22 mouse cellular contexts compared by ENCODE assay signal in the genomic region with DNA sequence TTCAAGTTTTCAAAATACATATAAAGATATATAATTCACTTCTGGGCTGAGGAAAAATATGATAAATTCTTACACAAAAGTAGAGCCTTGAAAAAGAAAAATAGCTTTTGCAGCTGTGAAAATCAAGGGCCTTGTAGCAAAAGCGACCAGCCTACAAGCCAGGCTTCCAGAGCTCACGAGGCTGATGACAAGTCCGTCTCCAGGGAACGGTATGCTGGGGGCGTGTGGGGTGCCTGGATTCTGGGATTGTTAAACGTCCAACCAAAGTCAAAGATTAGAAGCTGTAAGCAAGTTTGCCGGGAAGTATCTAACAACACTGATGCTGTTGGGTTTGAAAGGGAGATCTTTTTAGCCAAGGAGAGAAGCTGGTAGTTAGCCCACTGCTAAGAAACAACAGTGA. TPM values are rescaled to one million over a fixed set of nuclear protein-coding genes. Genes with fewer than 3 reads are reported as not detected.
DNase-seq lines count a peak whose midpoint lies in the region; ATAC-seq and TF ChIP-seq lines count a peak whose summit lies in the region.
"Had no signal": no experiment of that assay in that cellular context is flagged by ENCODE, and none has a peak within 500 bp of the region (broad histone marks: within the 10 kb centered on the region; RNA-seq: fewer than 3 reads in every experiment).

No protein-coding gene starts in this region.

- intact Hi-C loops in heart, postnatal 36 days (cut with DNase I), result no loop called here
- intact Hi-C loops in left cerebral cortex, adult 2 months (cut with DNase I), result no loop called here
- intact Hi-C loops in left cerebral cortex, postnatal 4 days (cut with DNase I), result no loop called here

- peaks cover 5% of the 10 kb centered on the region for H3K9me3 ChIP-seq in heart, embryonic 12.5 days (replicated peaks)
- no peaks in the 10 kb centered on the region; the same call in 1 of the 2 replicates for H3K9me3 ChIP-seq in heart, embryonic 16.5 days (replicated peaks; ENCODE audit: control insufficient read depth, low read length)
- H3K9me3 ChIP-seq: embryonic facial prominence, embryonic 10.5 days; forebrain, embryonic 13.5 days; hindbrain, embryonic 15.5 days had no signal

- H3K4me1 ChIP-seq in heart, embryonic 12.5 days (replicated peaks), result peaks cover 24% of the 10 kb centered on the region
- H3K4me1 ChIP-seq in heart, embryonic 16.5 days (ENCODE audit: control insufficient read depth, insufficient read depth, low read length), result peaks cover 22% of the 10 kb centered on the region
- H3K4me1 ChIP-seq: embryonic facial prominence, embryonic 10.5 days; forebrain, embryonic 13.5 days; hindbrain, embryonic 15.5 days had no signal

- no peak overlapping the region for H3K4me3 ChIP-seq in heart, embryonic 12.5 days
- no peak overlapping the region for H3K4me3 ChIP-seq in heart, embryonic 16.5 days (ENCODE audit: low read length)
- H3K4me3 ChIP-seq in left cerebral cortex, adult 2 months, result no peak overlapping the region
- H3K4me3 ChIP-seq: embryonic facial prominence, embryonic 10.5 days; forebrain, embryonic 13.5 days; hindbrain, embryonic 15.5 days had no signal

- 0 out of 2 replicates have a peak, but pooled peaks cover under 1% of the 10 kb centered on the region for H3K27me3 ChIP-seq in heart, embryonic 12.5 days (replicated peaks)
- no peaks in the 10 kb centered on the region for H3K27me3 ChIP-seq in heart, embryonic 16.5 days (ENCODE audit: control insufficient read depth, insufficient read depth, low read length)
- H3K27me3 ChIP-seq: CH12.LX; forebrain, embryonic 13.5 days; hindbrain, embryonic 15.5 days; Patski had no signal

- H3K36me3 ChIP-seq in heart, embryonic 12.5 days, result no peaks in the 10 kb centered on the region
- H3K36me3 ChIP-seq in heart, embryonic 16.5 days (ENCODE audit: control insufficient read depth, insufficient read depth), result no peaks in the 10 kb centered on the region
- H3K36me3 ChIP-seq: embryonic facial prominence, embryonic 10.5 days; hindbrain, embryonic 15.5 days had no signal

- H3K27ac ChIP-seq in heart, embryonic 12.5 days (ENCODE audit: poor library complexity, severe bottlenecking), result peak overlapping the region; percentile 60
- peak overlapping the region; percentile 66 for H3K27ac ChIP-seq in heart, embryonic 16.5 days (ENCODE audit: low read length)
- H3K27ac ChIP-seq in left cerebral cortex, adult 2 months, result peak overlapping the region; percentile 42
- H3K27ac ChIP-seq: embryonic facial prominence, embryonic 10.5 days; forebrain, embryonic 13.5 days; hindbrain, embryonic 15.5 days had no signal

- ATAC-seq in heart, embryonic 12.5 days (ENCODE audit: insufficient number of reproducible peaks, low FRiP score), result no peak
- ATAC-seq in heart, embryonic 16.5 days (replicated peaks; ENCODE audit: extremely low read depth, insufficient read depth, low FRiP score), result peak; percentile 70; the same call in 1 of the 2 replicates
- no peak for ATAC-seq in megakaryocyte progenitor cell, adult 5-6 weeks (replicated peaks; ENCODE audit: poor library complexity)
- ATAC-seq: activated CD4-positive, CD25-positive, alpha-beta regulatory T cell, adult 4 months; forebrain, embryonic 13.5 days; forebrain, postnatal 0 days; intestine, embryonic 16.5 days; Patski had no signal

- TF ChIP-seq CTCF in left cerebral cortex, adult 2 months (IDR thresholded peaks at IDR 0.05), result no peak

- H3K4me2 ChIP-seq in heart, embryonic 12.5 days, result no peak overlapping the region
- H3K4me2 ChIP-seq in heart, embryonic 16.5 days (ENCODE audit: low read depth, low read length), result no peak overlapping the region
- H3K4me2 ChIP-seq: forebrain, embryonic 13.5 days; hindbrain, embryonic 15.5 days had no signal

- H3K9ac ChIP-seq in heart, embryonic 12.5 days, result no peak overlapping the region
- H3K9ac ChIP-seq in heart, embryonic 16.5 days (ENCODE audit: low read length), result no peak overlapping the region
- H3K9ac ChIP-seq: forebrain, embryonic 13.5 days; forebrain, postnatal 0 days; hindbrain, embryonic 15.5 days had no signal

- 23% methylated on average over 7 of the region's 7 CpGs for WGBS in heart, embryonic 12.5 days
- 28% methylated on average over 7 of the region's 7 CpGs for WGBS in heart, embryonic 16.5 days

- DNase-seq in heart, adult 11 months, result no peak
- no peak for DNase-seq in heart, postnatal 36 days
- no peak for DNase-seq in left cerebral cortex, adult 2 months (ENCODE audit: extremely low spot score in 1 of 2, low spot score in 2 of 2)
- DNase-seq in left cerebral cortex, postnatal 4 days, result no peak
- peak; percentile 67 for DNase-seq in brain, adult 2 months (ENCODE audit: low read depth, low spot score)
- DNase-seq: adrenal gland, postnatal 14 days; cerebellum, adult 18-20 months; cerebellum, postnatal 10 days; forebrain, postnatal 0 days; gastrocnemius, postnatal 14 days; kidney, adult 2 months had no signal

RNA-seq across cellular contexts. Expression of a gene that starts 47.0 kb away (rescaled TPM):
- polyA plus RNA-seq in heart, embryonic 12.5 days (2016; fragmentation: Nextera tagmentation; extraction: Ambion mirVana), result not detected in 2 replicates
- polyA plus RNA-seq in heart, embryonic 16.5 days (2015; fragmentation: Nextera tagmentation; extraction: Ambion mirVana), result not detected in 2 replicates
- under 1 TPM; 0.28 to 0.60 TPM for total RNA-seq in heart, postnatal 36 days (2021)
- total RNA-seq in left cerebral cortex, adult 2 months (2021), result 1 to 10 TPM in 1 of 2 experiments, under 1 TPM in 1; 0.38 to 1.8 TPM
- 1 to 10 TPM; 1.9 to 2.0 TPM for total RNA-seq in left cerebral cortex, postnatal 4 days (2021)
- total RNA-seq in megakaryocyte progenitor cell, adult 5-6 weeks (2015), result 0.10 and 0.52 TPM in 2 replicates
- 0.57 TPM in 1 of 2 replicates, not detected in the other for total RNA-seq in megakaryocyte progenitor cell, adult 5-6 weeks (2017)
- polyA plus RNA-seq: embryonic facial prominence, embryonic 10.5 days; forebrain, embryonic 13.5 days; forebrain, postnatal 0 days; hindbrain, embryonic 11.5 days; hindbrain, embryonic 15.5 days; intestine, embryonic 16.5 days had no signal
